Mouse (Mus musculus) cerebellum, adult 2 months (tissue): Measurements from ENCODE around the gene Mmd.

Experiments used
- CTCF ChIP-seq: fragments of 200-500 bp; IDR thresholded peaks from 2 replicates; pipeline ENCODE4 v1.5.1; 2011; ENCODE audit warnings: low read depth, mild to moderate bottlenecking, control low read depth, low read length, moderate library complexity, borderline replicate concordance; ENCODE audit not compliant: insufficient read depth
- POLR2A ChIP-seq: fragments of 200-500 bp; IDR thresholded peaks from 2 replicates; pipeline ENCODE4 v1.6.1; 2011; ENCODE audit warnings: low read length, control low read depth, borderline replicate concordance; ENCODE audit not compliant: insufficient read depth

GRCm38 (mm10) chr11:90249701-90250141 lies 465 bp downstream of the Mmd start:
- TF ChIP-seq CTCF (no peak), POLR2A (no peak)
